Mouse (Mus musculus) layer of hippocampus, adult 2 months (tissue): ENCODE data around the gene Sypl2. TPM values are rescaled to one million over a fixed set of nuclear protein-coding genes. Genes with fewer than 3 reads are reported as not detected.
A peak's percentile ranks its signal among the peaks of the same experiment; 100 is the strongest.

ENCODE experiments used
- DNase-seq, 2 experiments: peaks; one replicate each; pipeline ENCODE4 v3.0.0; 2022; ENCODE audit warnings: low spot score in 2 of 2
- H3K27ac ChIP-seq: fragments of 200-600 bp; 2 replicates; pipeline ENCODE4 v1.8.1; 2022
- H3K4me3 ChIP-seq: fragments of 200-600 bp; 2 replicates; pipeline ENCODE4 v1.8.1; 2022; ENCODE audit warnings: mild to moderate bottlenecking
- CTCF ChIP-seq: fragments of 200-600 bp; conservative IDR thresholded peaks from 2 replicates; pipeline ENCODE4 v1.8.1; 2022; ENCODE audit warnings: antibody characterized with exemption, mild to moderate bottlenecking, moderate library complexity
- total RNA-seq, 2 experiments: library from RNA; stranded (reverse); gene quantifications; 2 replicates each; pipeline ENCODE4 v1.2.3; 2021

Sypl2 gene
- total RNA-seq, 2 experiments from 2014 or later, result 2.0 to 3.0 TPM

GRCm38 (mm10) chr3:108200329-108201323 is 25.8 kb downstream of the Sypl2 start, which contains the start of gene Cyb561d1:
Cyb561d1 (minus strand) TSS chr3:108201212.
- peak; percentile 81 for TF ChIP-seq CTCF
- peak within 1 kb of the TSS; percentile 97 for H3K27ac ChIP-seq
- H3K4me3 ChIP-seq, result peak within 1 kb of the TSS; percentile 91
- DNase-seq, result peak; percentile 88

DNA sequence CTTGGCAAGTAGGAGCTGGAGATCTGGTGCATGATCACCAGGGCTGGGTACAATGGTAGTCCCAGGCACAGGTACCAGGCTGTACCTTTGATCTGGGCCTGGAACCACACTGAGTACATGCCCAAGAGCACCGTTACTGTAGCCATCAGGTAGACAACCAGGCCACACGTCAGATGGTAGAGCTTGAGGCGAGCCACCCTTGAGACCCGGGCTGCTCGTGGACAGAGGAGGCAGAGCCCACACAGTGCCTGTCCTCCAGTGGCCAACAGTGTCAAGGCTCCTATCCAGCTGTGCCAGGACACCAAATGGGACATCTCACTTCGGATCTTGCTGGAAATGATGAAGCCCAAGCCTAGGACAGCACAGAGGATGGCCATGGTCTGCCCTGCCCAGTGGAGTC is 27.2 kb downstream of the Sypl2 start:
- TF ChIP-seq CTCF, result no peak
- no peak overlapping the region for H3K4me3 ChIP-seq
- H3K27ac ChIP-seq, result peak overlapping the region; percentile 97; the same call in 1 of the 2 replicates

GRCm38 (mm10) chr3:108197066-108197497 is 29.4 kb downstream of the Sypl2 start:
- Histone ChIP-seq H3K27ac (peak overlapping the region; percentile 97), H3K4me3 (peak overlapping the region; percentile 32)
- TF ChIP-seq CTCF, result no peak
- peak; percentile 74 to 84 for DNase-seq

More for the DNA sequence above, 27.2 kb downstream of the Sypl2 start:
- DNase-seq, result no peak

GRCm38 (mm10) chr3:108195941-108196590 is 30.4 kb downstream of the Sypl2 start:
- TF ChIP-seq CTCF, result no peak
- Histone ChIP-seq H3K4me3 (no peak overlapping the region), H3K27ac (peak overlapping the region; percentile 97)
- DNase-seq, result peak; percentile 65 to 81

DNA sequence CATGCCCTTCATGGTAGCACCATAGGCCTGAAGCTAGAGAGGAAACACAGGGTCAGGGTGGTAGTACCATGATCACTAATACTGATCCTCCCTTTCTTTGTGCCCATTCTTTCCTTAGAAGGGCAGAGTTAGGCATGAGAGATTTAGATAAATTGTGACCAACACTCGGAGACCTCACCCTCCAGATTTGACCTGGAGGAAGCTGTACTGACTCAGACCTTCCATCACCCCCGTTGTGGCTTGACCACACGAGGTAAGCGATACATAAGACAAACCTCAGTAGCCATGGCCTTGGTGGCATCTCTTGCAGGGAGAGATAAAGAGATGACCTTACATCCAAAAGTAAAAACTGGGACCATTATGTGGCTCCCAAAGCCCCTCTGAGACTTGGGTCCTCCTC is 31.2 kb downstream of the Sypl2 start:
- Histone ChIP-seq H3K4me3 (no peak overlapping the region), H3K27ac (peak overlapping the region; percentile 97)
- no peak for TF ChIP-seq CTCF
- DNase-seq, result no peak

DNA sequence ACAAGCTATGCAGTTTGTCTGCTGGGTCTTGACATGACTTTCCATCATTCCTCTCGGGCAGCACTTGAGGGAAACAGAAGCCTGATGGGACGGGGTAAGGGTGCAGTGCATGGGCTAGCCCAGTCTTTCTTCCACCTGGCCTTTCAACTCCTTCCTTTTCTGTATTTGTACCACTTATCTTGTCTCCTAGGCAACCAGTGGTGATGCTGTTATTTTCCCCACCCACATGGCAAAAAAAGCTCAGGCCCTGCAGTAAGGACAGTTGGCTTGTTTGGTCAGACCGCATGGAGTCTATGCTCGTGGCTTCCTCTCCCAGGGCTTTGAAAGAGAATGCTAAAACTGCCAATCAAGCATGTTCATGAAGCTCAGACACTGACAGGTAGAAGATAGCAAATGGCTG is 32.8 kb downstream of the Sypl2 start:
- DNase-seq, result no peak
- Histone ChIP-seq H3K4me3 (no peak overlapping the region), H3K27ac (peak overlapping the region; percentile 75)
- TF ChIP-seq CTCF, result no peak

- DNase-seq, result no peak
- peak overlapping the region; percentile 61; the same call in 1 of the 2 replicates for H3K4me3 ChIP-seq
- TF ChIP-seq CTCF, result no peak
- peak overlapping the region; percentile 71 for H3K27ac ChIP-seq
These were observed 36.6 kb downstream of the Sypl2 start for GRCm38 (mm10) chr3:108189897-108190296.

- TF ChIP-seq CTCF, result no peak
- peak overlapping the region; percentile 61 for H3K4me3 ChIP-seq
- DNase-seq, result no peak
- H3K27ac ChIP-seq, result peak overlapping the region; percentile 71
These were observed 37.5 kb downstream of the Sypl2 start for GRCm38 (mm10) chr3:108188716-108189490.

DNA sequence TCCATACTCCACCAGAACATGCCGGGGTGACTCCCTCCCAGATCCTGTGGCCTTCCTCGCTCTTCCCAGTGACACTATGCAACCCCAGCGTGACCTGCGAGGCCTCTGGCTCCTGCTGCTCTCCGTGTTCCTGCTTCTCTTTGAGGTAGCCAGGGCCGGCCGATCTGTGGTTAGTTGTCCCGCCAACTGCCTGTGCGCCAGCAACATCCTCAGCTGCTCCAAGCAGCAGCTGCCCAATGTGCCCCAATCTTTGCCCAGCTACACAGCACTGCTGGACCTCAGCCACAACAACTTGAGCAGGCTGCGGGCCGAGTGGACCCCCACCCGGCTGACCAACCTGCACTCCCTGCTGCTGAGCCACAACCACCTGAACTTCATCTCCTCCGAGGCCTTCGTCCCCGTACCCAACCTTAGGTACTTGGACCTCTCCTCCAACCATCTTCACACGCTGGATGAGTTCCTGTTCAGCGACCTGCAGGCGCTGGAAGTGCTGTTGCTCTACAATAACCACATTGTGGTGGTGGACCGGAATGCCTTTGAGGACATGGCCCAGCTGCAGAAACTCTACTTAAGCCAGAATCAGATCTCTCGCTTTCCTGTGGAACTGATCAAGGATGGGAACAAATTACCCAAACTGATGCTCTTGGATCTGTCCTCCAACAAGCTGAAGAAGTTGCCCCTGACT is 39.2 kb downstream of the Sypl2 start:
- no peak for DNase-seq
- Histone ChIP-seq H3K27ac (peak overlapping the region; percentile 94), H3K4me3 (peak overlapping the region; percentile 61)
- TF ChIP-seq CTCF, result no peak

- peak within 1 kb of the TSS; percentile 61 for H3K4me3 ChIP-seq
- no peak for TF ChIP-seq CTCF
- DNase-seq, result peak in 1 of 2 experiments; percentile 14
- peak within 1 kb of the TSS; percentile 94 for H3K27ac ChIP-seq
These were observed 40.1 kb downstream of the Sypl2 start, which contains the start of gene Amigo1 for GRCm38 (mm10) chr3:108186098-108187047. Amigo1 (plus strand) TSS chr3:108186335.
